Mouse (Mus musculus) lung, adult 10 weeks (tissue): ENCODE results near the gene Cyp2f2. TPM values are rescaled to one million over a fixed set of nuclear protein-coding genes. Genes with fewer than 3 reads are reported as not detected.

ENCODE experiments used
- polyA plus RNA-seq: library from polyadenylated mRNA; stranded (reverse); fragments of 350-450 nt; fragmentation: Illumina TruSeq; extraction: RNeasy Lipid Tissue Mini Kit (QIAGEN cat#74804); gene quantifications from one replicate; pipeline ENCODE4 v1.2.3, GENCODE M21; 2014; ENCODE audit warnings: low read depth, low replicate concordance; ENCODE audit not compliant: insufficient read depth

Gene Cyp2f2
- 1,698 TPM for polyA plus RNA-seq

GRCm38 (mm10) chr7:27119676-27120075, at the start of gene Cyp2f2:
TSS of gene Cyp2f2 (plus strand) at chr7:27119909.

GRCm38 (mm10) chr7:27153205-27153764, 33.6 kb downstream of the Cyp2f2 start, which contains the start of gene Cyp2t4:
TSS of gene Cyp2t4 (plus strand) at chr7:27153714.

GRCm38 (mm10) chr7:27166614-27167474, 47.1 kb downstream of the Cyp2f2 start, which contains the start of gene Egln2:
TSS of gene Egln2 (minus strand) at chr7:27166802.

GRCm38 (mm10) chr7:27178324-27179216, 58.9 kb downstream of the Cyp2f2 start, which contains the start of gene Rab4b:
TSS of gene Rab4b (minus strand) at chr7:27178896.

GRCm38 (mm10) chr7:27180837-27181695, 61.4 kb downstream of the Cyp2f2 start, which contains the start of the genes Gm21983 and Mia:
TSS of gene Gm21983 (minus strand) at chr7:27181086.
TSS of gene Mia (minus strand) at chr7:27181157.

Other genes starting within 250 kb of the Cyp2f2 start
- gene Cyp2a22, start 180.5 kb upstream of the Cyp2f2 start, polyA plus RNA-seq: not detected
- gene Cyp2a12, start 90.8 kb upstream of the Cyp2f2 start, polyA plus RNA-seq: not detected
- not detected for gene Cyp2t4, start 33.8 kb downstream of the Cyp2f2 start, polyA plus RNA-seq
- 58.1 TPM for gene Egln2, start 46.9 kb downstream of the Cyp2f2 start, polyA plus RNA-seq
- gene Rab4b, start 59.0 kb downstream of the Cyp2f2 start, polyA plus RNA-seq: 40.8 TPM
- not detected for gene Gm21983, start 61.2 kb downstream of the Cyp2f2 start, polyA plus RNA-seq
- 13.1 TPM for gene Mia, start 61.2 kb downstream of the Cyp2f2 start, polyA plus RNA-seq
- 4.4 TPM for gene BC024978, start 75.9 kb downstream of the Cyp2f2 start, polyA plus RNA-seq
- gene Snrpa, start 76.4 kb downstream of the Cyp2f2 start, polyA plus RNA-seq: 42.6 TPM
- gene Itpkc, start 108.8 kb downstream of the Cyp2f2 start, polyA plus RNA-seq: 4.7 TPM
- 28.4 TPM for gene Coq8b, start 113.1 kb downstream of the Cyp2f2 start, polyA plus RNA-seq
- 7.2 TPM for gene Numbl, start 138.5 kb downstream of the Cyp2f2 start, polyA plus RNA-seq
- gene Ltbp4, start 217.8 kb downstream of the Cyp2f2 start, polyA plus RNA-seq: 197 TPM
- 25.2 TPM for gene Shkbp1, start 236.1 kb downstream of the Cyp2f2 start, polyA plus RNA-seq
- not detected for gene Gm20479, start 237.5 kb downstream of the Cyp2f2 start, polyA plus RNA-seq